ENCODE assay signal across 8 mouse cellular contexts in genomic region chr11:109720809-109721319, GRCm38 (mm10). TPM values are rescaled to one million over a fixed set of nuclear protein-coding genes. Genes with fewer than 3 reads are reported as not detected.
DNase-seq lines count a peak whose midpoint lies in the region; ATAC-seq and TF ChIP-seq lines count a peak whose summit lies in the region.

No protein-coding gene starts in this region.

- peak overlapping the region; percentile 41; the same call in 1 of the 2 replicates for H3K4me3 ChIP-seq in spleen, adult 2 months (ENCODE audit: extremely low read depth, insufficient read depth, insufficient read length)
- peak overlapping the region; percentile 40 for H3K4me3 ChIP-seq in forebrain, embryonic 14.5 days (ENCODE audit: low read depth, low read length)
- H3K4me3 ChIP-seq in intestine, embryonic 14.5 days (ENCODE audit: low read depth, low read length) = peak overlapping the region; percentile 35
- H3K4me3 ChIP-seq in liver, embryonic 14.5 days (ENCODE audit: insufficient read depth in 1 of 2, low read depth in 2 of 2, low read length in 2 of 2) = peak overlapping the region; percentile 23 to 41
- peak overlapping the region; percentile 50 for H3K4me3 ChIP-seq in neural tube, embryonic 15.5 days (replicated peaks)

- no peaks in the 10 kb centered on the region for H3K9me3 ChIP-seq in forebrain, embryonic 14.5 days (replicated peaks; ENCODE audit: control insufficient read depth, low read length)
- H3K9me3 ChIP-seq in intestine, embryonic 14.5 days (ENCODE audit: control insufficient read depth, low read length) = no peaks in the 10 kb centered on the region
- H3K9me3 ChIP-seq in liver, embryonic 14.5 days (ENCODE audit: control insufficient read depth, low read length) = no peaks in the 10 kb centered on the region
- H3K9me3 ChIP-seq in neural tube, embryonic 15.5 days (replicated peaks) = no peaks in the 10 kb centered on the region

- H3K36me3 ChIP-seq in spleen, adult 2 months (ENCODE audit: control insufficient read depth, insufficient read depth, low read length) = no peaks in the 10 kb centered on the region
- no peaks in the 10 kb centered on the region for H3K36me3 ChIP-seq in forebrain, embryonic 14.5 days (ENCODE audit: control insufficient read depth, insufficient read depth, low read length)
- H3K36me3 ChIP-seq in intestine, embryonic 14.5 days (ENCODE audit: control insufficient read depth, insufficient read depth, low read length) = no peaks in the 10 kb centered on the region
- H3K36me3 ChIP-seq in liver, embryonic 14.5 days (replicated peaks; ENCODE audit: control insufficient read depth, insufficient read depth, low read depth) = no peaks in the 10 kb centered on the region
- H3K36me3 ChIP-seq in neural tube, embryonic 15.5 days = no peaks in the 10 kb centered on the region

- WGBS in spleen, adult 2 months = 65% methylated on average over 12 of the region's 12 CpGs
- 11% methylated on average over 11 of the region's 12 CpGs for WGBS in forebrain, embryonic 14.5 days
- 18% methylated on average over 12 of the region's 12 CpGs for WGBS in intestine, embryonic 14.5 days
- 19% methylated on average over 12 of the region's 12 CpGs for WGBS in liver, embryonic 14.5 days (ENCODE audit: insufficient replicate concordance)
- 10% methylated on average over 12 of the region's 12 CpGs for WGBS in neural tube, embryonic 15.5 days

- 0 out of 2 replicates have a peak, but pooled peaks cover 3% of the 10 kb centered on the region for H3K27me3 ChIP-seq in spleen, adult 2 months (ENCODE audit: control insufficient read depth, insufficient read depth, low read length)
- 0 out of 2 replicates have a peak, but pooled peaks cover 9% of the 10 kb centered on the region for H3K27me3 ChIP-seq in forebrain, embryonic 14.5 days (replicated peaks; ENCODE audit: control insufficient read depth, insufficient read depth, low read length)
- H3K27me3 ChIP-seq in intestine, embryonic 14.5 days (replicated peaks; ENCODE audit: control insufficient read depth, insufficient read depth, low read length) = 0 out of 2 replicates have a peak, but pooled peaks cover 3% of the 10 kb centered on the region
- H3K27me3 ChIP-seq in liver, embryonic 14.5 days (ENCODE audit: control insufficient read depth, insufficient read depth, low read length) = peaks cover 8% of the 10 kb centered on the region; the same call in 1 of the 2 replicates
- peaks cover 5% of the 10 kb centered on the region; the same call in 1 of the 2 replicates for H3K27me3 ChIP-seq in neural tube, embryonic 15.5 days (replicated peaks)

- H3K4me1 ChIP-seq in spleen, adult 2 months (ENCODE audit: control insufficient read depth, insufficient read depth, insufficient read length) = no peaks in the 10 kb centered on the region
- peaks cover 13% of the 10 kb centered on the region; the same call in 1 of the 2 replicates for H3K4me1 ChIP-seq in forebrain, embryonic 14.5 days (ENCODE audit: control insufficient read depth, insufficient read depth, low read length)
- H3K4me1 ChIP-seq in intestine, embryonic 14.5 days (replicated peaks; ENCODE audit: control insufficient read depth, insufficient read depth, low read length) = peaks cover 13% of the 10 kb centered on the region
- peaks cover 0 to 11% of the 10 kb centered on the region in 2 experiments; a peak in 1 of 4 replicates for H3K4me1 ChIP-seq in liver, embryonic 14.5 days (replicated peaks; ENCODE audit: control insufficient read depth in 2 of 2, insufficient read depth in 2 of 2, low read length in 1 of 2)
- H3K4me1 ChIP-seq in neural tube, embryonic 15.5 days = peaks cover 34% of the 10 kb centered on the region

- DNase-seq in spleen, adult 2 months (ENCODE audit: low read depth in 1 of 2, low spot score in 2 of 2) = no peak
- DNase-seq in spleen, postnatal 36 days (ENCODE audit: low spot score in 2 of 2) = no peak
- DNase-seq in forebrain, embryonic 14.5 days (ENCODE audit: low spot score) = no peak
- peak; percentile 73 for DNase-seq in intestine, embryonic 14.5 days (ENCODE audit: low spot score)
- DNase-seq in liver, embryonic 14.5 days (ENCODE audit: low read depth in 3 of 3, low spot score in 3 of 3) = no peak
- no peak for DNase-seq in thymus, postnatal 4 days
- no peak for DNase-seq in layer of hippocampus, adult 11-12 months (ENCODE audit: low spot score)

- H3K27ac ChIP-seq in spleen, adult 2 months (ENCODE audit: insufficient read depth, low read length) = peak overlapping the region; percentile 53; the same call in 1 of the 2 replicates
- H3K27ac ChIP-seq in forebrain, embryonic 14.5 days (ENCODE audit: low read depth, low read length) = no peak overlapping the region
- H3K27ac ChIP-seq in intestine, embryonic 14.5 days (ENCODE audit: low read depth) = no peak overlapping the region
- H3K27ac ChIP-seq in liver, embryonic 14.5 days = no peak overlapping the region; the same call in 1 of the 2 replicates
- H3K27ac ChIP-seq in neural tube, embryonic 15.5 days (replicated peaks) = peak overlapping the region; percentile 66; the same call in 1 of the 2 replicates

- H3K9ac ChIP-seq in forebrain, embryonic 14.5 days (ENCODE audit: low read length) = peak overlapping the region; percentile 42; the same call in 1 of the 2 replicates
- H3K9ac ChIP-seq in intestine, embryonic 14.5 days (ENCODE audit: low read length) = peak overlapping the region; percentile 25
- no peak overlapping the region for H3K9ac ChIP-seq in liver, embryonic 14.5 days (replicated peaks)
- peak overlapping the region; percentile 58; the same call in 1 of the 2 replicates for H3K9ac ChIP-seq in neural tube, embryonic 15.5 days (replicated peaks)

- TF ChIP-seq EP300 in liver, embryonic 14.5 days (IDR thresholded peaks at IDR 0.05; ENCODE audit: low read depth) = no peak

- no peak for TF ChIP-seq CTCF in spleen, adult 2 months (IDR thresholded peaks at IDR 0.05; ENCODE audit: extremely low read depth, insufficient read depth, insufficient read length, insufficient replicate concordance)
- no peak for TF ChIP-seq CTCF in liver, embryonic 14.5 days (IDR thresholded peaks at IDR 0.05; ENCODE audit: low read depth)

- no peak for TF ChIP-seq POLR2A in spleen, adult 2 months (IDR thresholded peaks at IDR 0.05; ENCODE audit: low read depth, low read length)

- H3K4me2 ChIP-seq in forebrain, embryonic 14.5 days (ENCODE audit: low read length) = peak overlapping the region; percentile 73
- peak overlapping the region; percentile 91 for H3K4me2 ChIP-seq in intestine, embryonic 14.5 days (ENCODE audit: low read length)
- H3K4me2 ChIP-seq in liver, embryonic 14.5 days (ENCODE audit: low read depth) = peak overlapping the region; percentile 40; the same call in 1 of the 2 replicates
- peak overlapping the region; percentile 99 for H3K4me2 ChIP-seq in neural tube, embryonic 15.5 days

- ATAC-seq in forebrain, embryonic 14.5 days = no peak
- peak; percentile 75; the same call in 1 of the 2 replicates for ATAC-seq in intestine, embryonic 14.5 days (replicated peaks; ENCODE audit: low FRiP score, low TSS enrichment, low read depth)
- ATAC-seq in liver, embryonic 14.5 days (ENCODE audit: insufficient read depth) = peak; percentile 62
- ATAC-seq in neural tube, embryonic 15.5 days (ENCODE audit: low FRiP score) = peak; percentile 49

RNA-seq across cellular contexts. Expression of gene Fam20a, which starts 1.2 kb away (rescaled TPM):
- polyA plus RNA-seq in spleen, adult 2 months (2012; rRNA removed) = 3.1 and 4.5 TPM in 2 replicates
- polyA plus RNA-seq in forebrain, embryonic 14.5 days (2014; fragmentation: Nextera tagmentation; extraction: Ambion mirVana) = 1.7 and 2.3 TPM in 2 replicates
- polyA plus RNA-seq in intestine, embryonic 14.5 days (2014; fragmentation: Nextera tagmentation; extraction: Ambion mirVana) = 0.79 and 1.7 TPM in 2 replicates
- polyA plus RNA-seq in liver, embryonic 14.5 days (2012; rRNA removed) = 3.0 and 3.4 TPM in 2 replicates
- polyA plus RNA-seq in liver, embryonic 14.5 days (2014; fragmentation: Nextera tagmentation; extraction: Ambion mirVana) = 3.8 and 4.1 TPM in 2 replicates
- 6.6 and 8.0 TPM in 2 replicates for polyA plus RNA-seq in neural tube, embryonic 15.5 days (2015; fragmentation: Nextera tagmentation; extraction: Ambion mirVana)

Comparison
In these comparisons a context has a peak if more than half of its experiments do, and no peak if none do; other contexts are left out.
1. H3K27ac ChIP-seq: peak in spleen, adult 2 months (single experiment) and neural tube, embryonic 15.5 days (single experiment); none in forebrain, embryonic 14.5 days (single experiment), intestine, embryonic 14.5 days (single experiment) and liver, embryonic 14.5 days (single experiment).
2. H3K4me2 ChIP-seq: peak in every context shown above with its lines; median percentile 99 in neural tube, embryonic 15.5 days; 91 in intestine, embryonic 14.5 days; 73 in forebrain, embryonic 14.5 days; 40 in liver, embryonic 14.5 days.
3. Peak in every context shown above with its lines, with median percentiles within 50 percentile points of each other: H3K4me3 ChIP-seq.